Mouse (Mus musculus): Measurements from ENCODE around the gene Terf2. TPM values are rescaled to one million over a fixed set of nuclear protein-coding genes. Genes with fewer than 3 reads are reported as not detected.
A peak's percentile ranks its signal among the peaks of the same experiment; 100 is the strongest.
"Not testable (repeated sequence)": the region's sequence is repeated elsewhere in the genome, so short reads cannot be mapped to it uniquely, and the experiment has no call there.

Gene Terf2
- polyA plus RNA-seq, 1 experiment from 2014 or later, result 17.0 TPM

DNA sequence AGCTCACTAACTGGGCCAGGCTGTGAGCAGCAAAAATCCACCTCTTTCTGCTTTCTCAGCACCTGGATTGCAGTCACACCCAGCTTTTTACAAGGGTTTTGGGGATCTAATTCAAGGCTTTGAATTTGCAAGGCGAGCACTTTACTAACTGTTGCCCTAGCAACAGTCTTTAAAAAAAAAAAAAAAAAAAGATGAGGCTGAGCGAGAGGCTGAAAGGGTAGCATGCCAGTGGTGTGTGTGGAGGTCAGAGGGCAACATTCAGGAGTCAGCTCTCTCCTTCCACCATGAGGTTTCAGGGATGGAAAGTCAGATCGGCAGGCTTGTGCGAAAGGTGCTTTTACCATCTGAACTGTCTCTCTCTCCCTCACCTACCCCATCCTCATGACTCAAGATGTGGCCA, 16.9 kb upstream of the Terf2 start:
- H3K27ac ChIP-seq, result no peak overlapping the region
- 62% methylated on average over 4 of the region's 4 CpGs for WGBS
- no peak for ATAC-seq (ENCODE audit: borderline replicate concordance, extremely low read depth, low FRiP score, low TSS enrichment)

DNA sequence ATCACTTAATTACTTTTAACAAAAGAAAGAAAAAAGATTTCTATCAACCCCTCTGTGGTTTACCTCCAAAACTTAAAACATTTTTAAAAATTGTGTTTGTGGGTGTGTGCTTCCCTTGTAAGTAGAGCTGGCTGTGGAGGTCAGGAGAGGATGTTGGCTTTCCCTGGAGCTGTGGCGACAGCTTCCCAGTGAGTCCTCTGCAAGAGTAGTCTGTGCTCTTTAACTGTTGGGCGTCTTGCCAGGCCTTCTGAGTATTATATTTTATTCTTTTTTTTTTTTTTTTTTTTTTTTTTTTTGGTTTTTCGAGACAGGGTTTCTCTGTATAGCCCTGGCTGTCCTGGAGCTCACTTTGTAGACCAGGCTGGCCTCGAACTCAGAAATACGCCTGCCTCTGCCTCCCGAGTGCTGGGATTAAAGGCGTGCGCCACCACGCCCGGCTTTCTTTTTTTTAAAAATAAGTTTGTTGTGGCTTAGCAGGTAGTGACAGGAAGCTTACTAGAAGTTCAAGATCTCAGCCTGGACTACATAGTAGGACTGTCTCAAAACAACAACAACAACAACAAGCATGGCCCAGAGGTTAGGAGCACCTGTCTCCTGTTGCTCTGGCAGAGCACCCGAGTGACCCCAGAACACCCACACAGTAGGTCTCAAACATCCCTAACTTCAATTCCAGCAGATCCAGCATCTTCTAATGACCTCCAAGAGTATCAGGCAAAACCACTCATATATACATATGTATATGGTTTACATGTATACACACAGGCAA, 15.2 kb upstream of the Terf2 start:
- no peak overlapping the region for H3K4me3 ChIP-seq
- no peak for ATAC-seq (ENCODE audit: borderline replicate concordance, extremely low read depth, low FRiP score, low TSS enrichment)
- no peak overlapping the region for H3K4me2 ChIP-seq
- H3K9ac ChIP-seq, result no peak overlapping the region
- no peaks in the 10 kb centered on the region for H3K36me3 ChIP-seq
- H3K4me1 ChIP-seq, result peaks cover 22% of the 10 kb centered on the region; the same call in 1 of the 2 replicates
- no peak overlapping the region for H3K27ac ChIP-seq
- H3K27me3 ChIP-seq, result no peaks in the 10 kb centered on the region
- no peaks in the 10 kb centered on the region for H3K9me3 ChIP-seq
- 78% methylated on average over 10 of the region's 11 CpGs for WGBS

More for the DNA sequence above, 16.9 kb upstream of the Terf2 start:
- Histone ChIP-seq H3K4me1 (peaks cover 24% of the 10 kb centered on the region; the same call in 1 of the 2 replicates), H3K4me2 (no peak overlapping the region), H3K4me3 (no peak overlapping the region), H3K9me3 (no peaks in the 10 kb centered on the region), H3K9ac (no peak overlapping the region), H3K36me3 (no peaks in the 10 kb centered on the region), H3K27me3 (no peaks in the 10 kb centered on the region)

DNA sequence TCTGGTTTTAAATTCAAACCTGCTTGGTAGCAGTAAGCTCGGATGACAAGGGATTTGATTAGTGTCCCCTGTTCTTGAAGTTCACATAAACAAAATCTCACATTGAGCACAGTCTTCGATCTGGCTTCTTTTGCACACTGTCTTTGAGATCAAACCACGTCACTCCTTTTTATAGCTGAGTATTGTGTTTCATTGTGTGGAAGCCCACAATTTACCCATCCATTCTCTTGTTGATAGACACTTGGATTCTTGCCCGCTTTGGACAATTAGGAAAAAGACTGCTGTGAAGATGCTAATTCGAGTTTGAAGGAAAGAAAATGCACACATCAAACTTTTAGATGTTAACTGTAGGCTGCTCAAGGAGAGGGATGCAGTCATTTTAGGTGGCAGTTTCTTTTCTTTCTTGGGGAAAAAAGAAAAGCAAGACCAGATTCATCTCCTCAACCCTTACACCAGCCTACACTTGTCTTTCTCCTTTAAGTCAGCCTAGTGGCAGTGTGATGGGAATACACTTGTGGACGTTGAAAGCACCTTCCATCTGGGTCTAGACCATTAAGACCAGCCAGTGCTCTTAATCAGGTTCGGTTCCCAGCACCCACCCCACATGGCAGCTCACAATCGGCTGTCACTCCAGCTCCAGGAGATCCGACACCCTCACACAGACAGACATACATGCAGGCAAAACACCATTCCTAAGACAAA, 14.4 kb upstream of the Terf2 start:
- Histone ChIP-seq H3K36me3 (no peaks in the 10 kb centered on the region), H3K4me1 (peaks cover 22% of the 10 kb centered on the region; the same call in 1 of the 2 replicates), H3K27me3 (no peaks in the 10 kb centered on the region), H3K9me3 (no peaks in the 10 kb centered on the region), H3K4me2 (no peak overlapping the region), H3K9ac (no peak overlapping the region), H3K27ac (no peak overlapping the region), H3K4me3 (no peak overlapping the region)
- ATAC-seq (ENCODE audit: borderline replicate concordance, extremely low read depth, low FRiP score, low TSS enrichment), result no peak
- WGBS, result 65% methylated on average over 9 of the region's 9 CpGs

DNA sequence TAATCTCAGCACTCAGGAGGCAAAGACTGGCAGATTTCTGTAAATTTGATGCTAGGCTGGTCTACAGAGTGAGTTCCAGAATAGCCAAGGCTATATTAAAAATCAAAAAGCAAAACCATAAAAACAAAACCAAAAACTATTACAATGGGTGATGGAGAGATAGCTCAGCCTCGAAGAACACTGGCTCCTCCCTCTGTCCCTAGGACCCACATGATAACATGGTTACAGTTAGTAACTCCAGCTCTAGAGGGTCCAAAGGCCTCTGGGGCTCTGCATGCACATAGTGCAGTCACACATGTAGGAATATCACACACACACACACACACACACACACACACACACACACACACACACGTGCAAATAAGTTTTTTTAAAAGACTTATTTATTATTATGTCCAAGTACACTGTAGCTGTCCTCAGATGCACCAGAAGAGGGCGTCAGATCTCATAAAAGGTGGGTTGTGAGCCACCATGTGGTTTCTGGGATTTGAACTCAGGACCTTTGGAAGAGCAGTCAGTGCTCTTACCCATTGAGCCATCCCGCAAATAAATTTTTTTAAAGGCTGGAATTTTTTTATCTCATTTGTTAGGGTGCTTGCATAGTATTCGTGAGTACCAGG, 13.6 kb upstream of the Terf2 start:
- Histone ChIP-seq H3K27ac (no peak overlapping the region), H3K4me2 (no peak overlapping the region), H3K27me3 (no peaks in the 10 kb centered on the region), H3K36me3 (no peaks in the 10 kb centered on the region), H3K4me1 (peaks cover 22% of the 10 kb centered on the region; the same call in 1 of the 2 replicates), H3K4me3 (no peak overlapping the region), H3K9ac (no peak overlapping the region), H3K9me3 (no peaks in the 10 kb centered on the region)
- 67% methylated on average over 5 of the region's 5 CpGs for WGBS
- no peak for ATAC-seq (ENCODE audit: borderline replicate concordance, extremely low read depth, low FRiP score, low TSS enrichment)

DNA sequence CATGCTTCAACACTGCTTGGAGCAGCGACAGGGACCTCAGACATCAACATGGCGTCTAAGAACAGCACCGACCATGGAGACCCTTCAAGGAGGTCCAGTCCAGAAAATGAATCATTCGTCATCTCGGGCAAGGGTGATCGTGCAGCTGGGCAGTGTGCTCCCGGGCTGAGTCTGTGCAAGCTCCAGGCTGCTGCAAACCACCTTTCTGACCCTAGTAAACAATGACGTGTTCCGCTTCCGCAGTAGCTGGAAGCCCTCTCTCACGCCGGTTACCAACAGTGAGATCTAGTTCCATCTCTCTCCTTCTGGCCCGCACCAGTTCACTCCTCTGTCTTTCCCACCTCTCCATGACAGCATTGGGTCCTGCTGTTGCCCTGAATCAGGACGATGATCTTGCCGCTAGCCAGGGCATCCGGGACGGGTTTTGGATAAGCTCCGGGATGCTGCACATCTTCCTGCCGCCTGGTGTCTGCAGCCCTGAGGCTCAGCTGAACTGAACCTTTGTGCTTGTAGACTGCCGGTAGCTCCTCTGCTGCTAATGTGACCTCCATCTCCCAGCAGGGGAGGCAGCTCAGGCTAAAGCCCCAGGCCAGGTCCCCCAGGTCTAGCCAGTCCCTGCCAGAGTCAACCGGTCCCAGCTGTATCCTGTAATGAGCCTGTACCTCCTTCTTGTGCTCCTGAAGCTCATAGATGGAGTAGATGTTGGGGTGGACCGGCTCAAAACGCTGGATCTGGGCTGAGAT, 12.8 kb upstream of the Terf2 start:
- no peak for ATAC-seq (ENCODE audit: borderline replicate concordance, extremely low read depth, low FRiP score, low TSS enrichment)
- 47% methylated on average over 23 of the region's 23 CpGs for WGBS
- H3K4me3 ChIP-seq, result peak overlapping the region; percentile 25
- no peaks in the 10 kb centered on the region for H3K27me3 ChIP-seq
- H3K27ac ChIP-seq, result no peak overlapping the region
- peaks cover 14% of the 10 kb centered on the region; the same call in 1 of the 2 replicates for H3K4me1 ChIP-seq
- H3K9me3 ChIP-seq, result no peaks in the 10 kb centered on the region
- no peaks in the 10 kb centered on the region for H3K36me3 ChIP-seq
- H3K4me2 ChIP-seq, result peak overlapping the region; percentile 44
- H3K9ac ChIP-seq, result 0 out of 2 replicates have a peak overlapping the region, but pooled peaks have one; percentile 5

DNA sequence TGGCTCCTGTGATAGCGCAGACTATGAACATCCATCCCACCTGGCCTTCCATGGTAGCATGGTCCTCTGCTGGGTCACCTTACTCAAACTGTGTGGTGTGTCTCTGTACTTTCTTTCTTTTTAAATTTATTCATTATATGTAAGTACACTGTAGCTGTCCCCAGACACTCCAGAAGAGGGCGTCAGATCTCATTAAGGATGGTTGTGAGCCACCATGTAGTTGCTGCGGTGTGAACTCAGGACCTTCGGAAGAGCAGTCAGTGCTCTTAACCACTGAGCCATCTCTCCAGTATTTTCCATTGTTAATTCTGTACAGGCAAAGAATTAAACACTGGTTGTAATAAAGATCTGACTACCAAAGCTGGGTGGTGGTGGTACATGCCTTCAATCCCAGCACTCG, 11.7 kb upstream of the Terf2 start:
- H3K36me3 ChIP-seq; H3K4me2 ChIP-seq; H3K9me3 ChIP-seq; H3K27me3 ChIP-seq; H3K4me3 ChIP-seq; H3K9ac ChIP-seq; H3K27ac ChIP-seq; ATAC-seq (ENCODE audit: borderline replicate concordance, extremely low read depth, low FRiP score, low TSS enrichment): not testable (repeated sequence)
- H3K4me1 ChIP-seq, result peaks cover 14% of the 10 kb centered on the region; the same call in 1 of the 2 replicates
- WGBS, result 89% methylated on average over 5 of the region's 5 CpGs

DNA sequence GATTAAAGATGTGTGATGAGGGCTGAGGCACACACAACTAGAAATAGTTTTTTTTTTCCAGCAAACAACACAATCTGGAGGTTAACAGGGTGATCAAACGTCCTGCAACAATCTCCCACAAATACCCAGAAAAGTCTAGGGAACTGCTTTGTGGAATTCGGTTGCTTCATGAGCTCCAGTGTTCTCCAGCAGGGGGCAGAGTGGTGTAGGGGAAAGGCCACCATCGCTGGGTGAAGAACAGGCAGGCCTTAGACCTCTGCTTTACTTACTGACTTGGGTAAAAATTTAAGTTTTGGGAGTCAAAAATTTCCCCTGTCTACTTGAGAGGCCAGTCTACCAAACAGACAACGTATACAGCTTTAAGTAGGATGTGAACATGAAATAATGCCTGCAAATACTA, 8.2 kb upstream of the Terf2 start:
- H3K36me3 ChIP-seq, result no peaks in the 10 kb centered on the region
- 8% methylated on average over 4 of the region's 4 CpGs for WGBS

DNA sequence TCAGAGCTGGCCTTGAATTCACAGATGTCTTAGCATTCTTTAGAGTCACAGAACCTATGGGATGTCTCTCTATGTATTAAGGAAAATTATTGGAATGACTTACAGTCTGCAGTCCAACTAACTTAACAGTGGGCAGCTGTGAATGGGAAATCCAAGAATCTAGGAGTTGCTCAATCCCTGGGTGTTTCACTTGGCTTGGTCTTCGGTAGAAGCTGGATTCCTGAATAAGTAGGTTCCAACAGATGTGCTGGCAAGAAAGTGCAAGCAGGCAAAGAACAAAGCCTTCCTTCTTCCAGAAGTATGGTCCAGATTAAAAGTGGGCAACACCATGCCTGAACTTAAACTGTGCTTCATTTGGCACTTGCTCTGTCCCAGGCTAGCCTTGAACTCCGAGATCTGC, 4.3 kb upstream of the Terf2 start:
- Histone ChIP-seq H3K4me1 (peaks cover 4% of the 10 kb centered on the region; the same call in 1 of the 2 replicates), H3K27ac (no peak overlapping the region), H3K4me3 (no peak overlapping the region), H3K27me3 (no peaks in the 10 kb centered on the region), H3K9me3 (no peaks in the 10 kb centered on the region), H3K36me3 (no peaks in the 10 kb centered on the region), H3K4me2 (no peak overlapping the region), H3K9ac (no peak overlapping the region)
- 73% methylated on average over 2 of the region's 2 CpGs for WGBS
- no peak for ATAC-seq (ENCODE audit: borderline replicate concordance, extremely low read depth, low FRiP score, low TSS enrichment)

More for the DNA sequence above, 8.2 kb upstream of the Terf2 start:
- Histone ChIP-seq H3K27me3 (no peaks in the 10 kb centered on the region), H3K4me2 (no peak overlapping the region), H3K27ac (no peak overlapping the region), H3K4me3 (no peak overlapping the region), H3K9me3 (no peaks in the 10 kb centered on the region), H3K4me1 (peaks cover 8% of the 10 kb centered on the region; the same call in 1 of the 2 replicates), H3K9ac (no peak overlapping the region)
- ATAC-seq (ENCODE audit: borderline replicate concordance, extremely low read depth, low FRiP score, low TSS enrichment), result no peak

DNA sequence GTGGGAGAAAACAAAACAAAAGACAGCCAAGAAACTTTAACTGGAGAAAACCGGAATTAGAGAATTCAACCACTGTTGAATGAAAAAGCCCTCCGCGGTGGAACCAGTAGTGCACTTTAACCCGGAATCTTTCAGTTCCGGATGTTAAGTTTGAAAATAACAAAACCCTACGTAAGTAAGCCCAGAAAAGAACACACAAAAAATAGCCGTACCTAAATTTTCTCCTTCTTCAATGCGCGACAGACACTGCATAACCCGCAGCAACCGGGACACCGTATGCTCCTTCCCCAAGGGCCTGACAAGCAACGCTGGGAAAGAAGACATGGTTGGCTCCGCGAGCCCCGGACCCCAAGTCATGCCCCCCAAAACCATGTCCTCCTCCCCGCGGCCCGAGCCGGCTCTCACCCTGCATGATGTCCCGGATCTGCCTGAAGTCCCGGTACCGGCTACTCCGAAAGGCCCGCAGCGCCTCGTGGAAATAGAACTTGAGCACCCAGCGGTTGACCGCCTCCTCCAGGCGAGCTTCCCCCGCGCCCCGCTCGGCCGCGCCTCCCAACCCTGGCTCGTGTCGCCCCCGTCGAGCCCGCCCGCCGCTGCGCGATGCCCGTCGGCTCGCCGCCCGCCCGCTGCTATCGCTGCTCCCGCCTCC, 506 bp downstream of the Terf2 start:
- Histone ChIP-seq H3K9ac (peak overlapping the region; percentile 97), H3K9me3 (no peaks in the 10 kb centered on the region), H3K36me3 (peaks cover 14% of the 10 kb centered on the region), H3K4me3 (peak overlapping the region; percentile 98), H3K4me2 (peak overlapping the region; percentile 52), H3K27ac (peak overlapping the region; percentile 95), H3K4me1 (peaks cover 16% of the 10 kb centered on the region), H3K27me3 (no peaks in the 10 kb centered on the region)
- WGBS, result under 1% methylated on average over 40 of the region's 53 CpGs
- ATAC-seq (ENCODE audit: borderline replicate concordance, extremely low read depth, low FRiP score, low TSS enrichment), result peak; percentile 81; the same call in 1 of the 2 replicates

DNA sequence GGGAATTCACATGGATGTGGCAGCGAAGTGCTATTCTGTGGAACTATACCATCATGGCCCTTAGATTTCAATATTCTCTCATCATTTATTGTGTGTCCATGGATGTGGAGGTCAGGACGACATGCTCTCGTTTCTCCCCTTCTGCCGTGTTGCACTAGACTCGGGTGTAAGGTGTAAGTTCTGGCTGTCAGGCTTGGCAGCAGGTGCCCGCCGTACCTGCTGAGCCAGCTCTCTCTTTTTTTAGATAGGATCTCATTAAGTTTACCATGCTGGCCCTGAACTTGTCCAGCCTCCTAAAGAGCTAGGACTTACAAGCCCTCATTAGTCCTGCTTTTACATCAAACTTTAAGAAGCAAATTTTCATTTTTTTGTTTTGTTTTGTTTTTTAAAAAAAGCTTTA, 5.8 kb downstream of the Terf2 start:
- H3K9me3 ChIP-seq, result no peaks in the 10 kb centered on the region
- H3K4me1 ChIP-seq, result peaks cover 12% of the 10 kb centered on the region
- ATAC-seq (ENCODE audit: borderline replicate concordance, extremely low read depth, low FRiP score, low TSS enrichment), result no peak
- H3K36me3 ChIP-seq, result peaks cover 53% of the 10 kb centered on the region
- WGBS, result 91% methylated on average over 7 of the region's 7 CpGs
- H3K27ac ChIP-seq, result no peak overlapping the region
- H3K4me2 ChIP-seq, result no peak overlapping the region
- no peaks in the 10 kb centered on the region for H3K27me3 ChIP-seq
- no peak overlapping the region for H3K4me3 ChIP-seq
- no peak overlapping the region for H3K9ac ChIP-seq

DNA sequence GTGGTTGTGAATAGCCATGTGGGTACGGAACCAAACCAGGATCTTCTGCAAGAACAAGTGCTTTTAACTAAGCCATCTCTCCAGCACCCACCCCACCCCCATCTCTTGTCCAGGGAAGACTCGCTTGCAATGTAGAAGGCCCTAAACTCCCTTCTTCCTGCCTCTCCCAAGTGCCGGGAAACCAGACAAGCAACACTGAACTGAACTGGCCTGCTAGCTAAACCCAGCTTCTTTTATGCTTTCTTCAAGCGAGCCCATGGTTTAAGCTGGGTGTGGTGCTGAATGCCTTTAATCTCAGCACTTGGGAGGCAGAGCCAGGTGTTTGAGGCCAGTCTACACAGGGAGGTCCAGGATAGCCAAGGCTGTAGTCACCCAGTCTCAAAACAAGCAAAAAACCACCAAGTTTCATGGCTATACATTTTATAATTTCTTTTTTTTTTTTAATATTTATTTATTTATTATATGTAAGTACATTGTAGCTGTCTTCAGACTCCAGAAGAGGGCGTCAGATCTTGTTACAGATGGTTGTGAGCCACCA, 7.8 kb downstream of the Terf2 start:
- Histone ChIP-seq H3K27me3 (no peaks in the 10 kb centered on the region), H3K9ac (no peak overlapping the region), H3K4me1 (no peaks in the 10 kb centered on the region), H3K4me3 (no peak overlapping the region), H3K4me2 (no peak overlapping the region), H3K9me3 (no peaks in the 10 kb centered on the region), H3K27ac (no peak overlapping the region), H3K36me3 (peaks cover 63% of the 10 kb centered on the region)
- ATAC-seq (ENCODE audit: borderline replicate concordance, extremely low read depth, low FRiP score, low TSS enrichment), result no peak
- WGBS, result 96% methylated on average over 5 of the region's 5 CpGs
